Mouse (Mus musculus): ENCODE data around the gene Csnk1d.

Csnk1d gene

GRCm38 (mm10) chr11:120987608-120988007 lies 3.5 kb downstream of the Csnk1d start:
- no peak for DNase-seq (ENCODE audit: low spot score in 2 of 2)

- DNase-seq (ENCODE audit: low spot score in 2 of 2), result no peak
Measured at GRCm38 (mm10) chr11:120984448-120985330, 6.4 kb downstream of the Csnk1d start.

- DNase-seq (ENCODE audit: low spot score in 2 of 2), result no peak
Measured at GRCm38 (mm10) chr11:120982459-120982858, 8.7 kb downstream of the Csnk1d start.

GRCm38 (mm10) chr11:120981661-120982060 lies 9.5 kb downstream of the Csnk1d start:
- no peak for DNase-seq (ENCODE audit: low spot score in 2 of 2)

GRCm38 (mm10) chr11:120980427-120981035 lies 10.6 kb downstream of the Csnk1d start:
- DNase-seq (ENCODE audit: low spot score in 2 of 2), result no peak

GRCm38 (mm10) chr11:120979711-120980426 lies 11.3 kb downstream of the Csnk1d start:
- DNase-seq (ENCODE audit: low spot score in 2 of 2), result no peak

- no peak for DNase-seq (ENCODE audit: low spot score in 2 of 2)
Measured at GRCm38 (mm10) chr11:120973318-120973717, 17.8 kb downstream of the Csnk1d start.

GRCm38 (mm10) chr11:120971237-120971636 lies 19.9 kb downstream of the Csnk1d start:
- DNase-seq (ENCODE audit: low spot score in 2 of 2), result no peak

- no peak for DNase-seq (ENCODE audit: low spot score in 2 of 2)
Measured at GRCm38 (mm10) chr11:120969742-120970141, 21.4 kb downstream of the Csnk1d start.

- no peak for DNase-seq (ENCODE audit: low spot score in 2 of 2)
Measured at GRCm38 (mm10) chr11:120965587-120965986, 25.5 kb downstream of the Csnk1d start.

- no peak for DNase-seq (ENCODE audit: low spot score in 2 of 2)
Measured at GRCm38 (mm10) chr11:120964195-120965157, 26.7 kb downstream of the Csnk1d start.

GRCm38 (mm10) chr11:120962909-120963308 lies 28.2 kb downstream of the Csnk1d start:
- no peak for DNase-seq (ENCODE audit: low spot score in 2 of 2)

GRCm38 (mm10) chr11:120962050-120962771 lies 28.9 kb downstream of the Csnk1d start:
- DNase-seq (ENCODE audit: low spot score in 2 of 2), result no peak

GRCm38 (mm10) chr11:120961594-120961993 lies 29.5 kb downstream of the Csnk1d start:
- DNase-seq (ENCODE audit: low spot score in 2 of 2), result no peak

- no peak for DNase-seq (ENCODE audit: low spot score in 2 of 2)
Measured at GRCm38 (mm10) chr11:120960248-120960647, 30.9 kb downstream of the Csnk1d start.

GRCm38 (mm10) chr11:120959564-120959963 lies 31.6 kb downstream of the Csnk1d start:
- no peak for DNase-seq (ENCODE audit: low spot score in 2 of 2)

GRCm38 (mm10) chr11:120959066-120959465 lies 32.1 kb downstream of the Csnk1d start:
- no peak for DNase-seq (ENCODE audit: low spot score in 2 of 2)

GRCm38 (mm10) chr11:120957731-120958257 lies 33.3 kb downstream of the Csnk1d start:
- peak in 1 of 2 experiments; percentile 63 for DNase-seq (ENCODE audit: low spot score in 2 of 2)

- DNase-seq (ENCODE audit: low spot score in 2 of 2), result no peak
Measured at GRCm38 (mm10) chr11:120957052-120957451, 34.1 kb downstream of the Csnk1d start.

GRCm38 (mm10) chr11:120955701-120956100 lies 35.4 kb downstream of the Csnk1d start:
- DNase-seq (ENCODE audit: low spot score in 2 of 2), result no peak
